Mouse (Mus musculus): ENCODE results near the gene Txlnb. TPM values are rescaled to one million over a fixed set of nuclear protein-coding genes. Genes with fewer than 3 reads are reported as not detected.

Gene Txlnb
- polyA plus RNA-seq, 1 experiment from 2014 or later, result 4.0 TPM

Other genes starting within 250 kb of the Txlnb start
- 98.7 and 102 TPM in 2 replicates for gene Cited2, start 73.0 kb upstream of the Txlnb start, polyA plus RNA-seq (2016; fragmentation: Nextera tagmentation; extraction: Ambion mirVana)
- 4.1 TPM in 2 replicates for gene Heca, start 151.8 kb downstream of the Txlnb start, polyA plus RNA-seq (2016; fragmentation: Nextera tagmentation; extraction: Ambion mirVana)
- 155 and 159 TPM in 2 replicates for gene Abracl, start 227.1 kb downstream of the Txlnb start, polyA plus RNA-seq (2016; fragmentation: Nextera tagmentation; extraction: Ambion mirVana)

Measured in neural tube, embryonic 12.5 days (tissue).